Mouse (Mus musculus): Measurements from ENCODE around the gene Gfer.
"Not testable (repeated sequence)": the region's sequence is repeated elsewhere in the genome, so short reads cannot be mapped to it uniquely, and the experiment has no call there.

The Gfer gene

DNA sequence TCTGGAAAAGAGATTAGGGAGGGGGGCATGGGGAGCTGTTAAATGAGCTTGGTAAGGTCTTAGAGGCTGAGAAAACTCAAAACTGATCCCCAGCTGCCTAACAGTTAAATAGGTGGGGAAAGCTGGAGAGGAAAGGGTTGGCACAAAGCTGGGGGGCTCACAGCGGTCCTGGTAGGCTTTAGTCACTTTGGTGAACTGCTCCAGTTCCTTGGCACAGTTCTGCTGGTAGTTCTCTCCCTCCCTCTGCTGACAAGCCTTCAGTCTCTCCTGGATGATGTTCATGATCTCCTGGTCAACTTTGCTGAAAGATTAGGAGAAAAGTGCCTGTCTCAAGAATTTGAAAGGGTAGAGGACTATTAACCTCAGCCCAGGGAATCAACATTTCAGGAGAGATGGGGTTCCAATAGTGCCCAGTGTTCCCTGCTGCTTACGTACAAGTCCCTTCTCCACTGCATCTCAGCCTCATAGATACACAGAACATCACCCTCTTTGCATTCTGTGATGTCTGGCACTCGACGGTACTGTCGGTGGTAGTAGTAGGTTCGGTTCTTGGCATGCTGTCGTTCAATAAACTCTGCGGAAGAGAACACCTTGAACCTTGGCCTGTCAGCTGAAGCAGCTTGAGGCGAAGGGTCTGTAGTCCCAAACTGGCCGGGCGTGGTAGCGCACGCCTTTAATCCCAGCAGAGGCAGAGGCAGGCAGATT lies 26.4 kb upstream of the Gfer start:
- peak; percentile 55 for DNase-seq (ENCODE audit: low read depth, low spot score)

DNA sequence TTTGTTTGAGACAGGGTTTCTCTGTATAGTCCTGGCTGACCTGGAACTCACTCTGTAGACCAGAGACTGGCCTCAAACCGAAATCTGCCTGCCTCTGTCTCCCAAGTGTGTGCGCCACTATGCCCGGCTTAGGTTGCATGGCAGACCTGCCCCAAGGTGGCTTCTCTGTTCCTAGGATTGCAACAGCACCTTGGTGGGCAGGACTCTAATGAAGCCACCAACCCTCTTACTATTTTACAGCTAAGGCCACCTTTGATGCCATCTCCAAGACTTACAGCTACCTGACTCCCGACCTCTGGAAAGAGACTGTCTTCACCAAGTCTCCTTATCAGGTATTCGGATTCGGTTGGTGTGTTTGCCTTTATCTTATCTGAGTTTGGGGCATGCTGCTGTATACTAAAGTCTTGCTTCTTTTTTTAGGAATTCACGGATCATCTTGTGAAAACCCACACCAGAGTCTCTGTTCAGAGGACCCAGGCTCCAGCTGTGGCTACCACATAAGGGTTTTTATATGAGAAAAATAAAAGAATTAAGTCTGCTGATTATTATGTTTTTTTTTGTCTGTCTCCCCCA lies 25.5 kb upstream of the Gfer start:
- DNase-seq (ENCODE audit: low read depth, low spot score) = not testable (repeated sequence)

DNA sequence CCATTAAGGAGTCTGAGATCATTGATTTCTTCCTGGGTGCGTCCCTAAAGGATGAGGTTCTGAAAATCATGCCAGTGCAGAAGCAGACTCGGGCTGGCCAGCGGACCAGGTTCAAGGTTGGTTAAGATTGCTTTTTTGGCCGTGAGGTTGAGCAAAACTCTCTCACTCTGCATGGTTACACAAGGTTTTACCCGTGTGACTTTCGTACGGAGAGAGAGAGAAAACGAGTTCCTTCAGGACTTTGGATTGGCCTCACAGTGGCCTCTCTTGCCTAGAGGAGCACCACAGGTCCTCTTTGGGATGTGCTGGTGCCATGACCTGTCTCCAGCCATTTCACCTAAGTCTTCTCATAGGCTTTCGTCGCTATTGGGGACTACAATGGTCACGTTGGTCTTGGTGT lies 24.7 kb upstream of the Gfer start:
- DNase-seq (ENCODE audit: low read depth, low spot score) = not testable (repeated sequence)

DNA sequence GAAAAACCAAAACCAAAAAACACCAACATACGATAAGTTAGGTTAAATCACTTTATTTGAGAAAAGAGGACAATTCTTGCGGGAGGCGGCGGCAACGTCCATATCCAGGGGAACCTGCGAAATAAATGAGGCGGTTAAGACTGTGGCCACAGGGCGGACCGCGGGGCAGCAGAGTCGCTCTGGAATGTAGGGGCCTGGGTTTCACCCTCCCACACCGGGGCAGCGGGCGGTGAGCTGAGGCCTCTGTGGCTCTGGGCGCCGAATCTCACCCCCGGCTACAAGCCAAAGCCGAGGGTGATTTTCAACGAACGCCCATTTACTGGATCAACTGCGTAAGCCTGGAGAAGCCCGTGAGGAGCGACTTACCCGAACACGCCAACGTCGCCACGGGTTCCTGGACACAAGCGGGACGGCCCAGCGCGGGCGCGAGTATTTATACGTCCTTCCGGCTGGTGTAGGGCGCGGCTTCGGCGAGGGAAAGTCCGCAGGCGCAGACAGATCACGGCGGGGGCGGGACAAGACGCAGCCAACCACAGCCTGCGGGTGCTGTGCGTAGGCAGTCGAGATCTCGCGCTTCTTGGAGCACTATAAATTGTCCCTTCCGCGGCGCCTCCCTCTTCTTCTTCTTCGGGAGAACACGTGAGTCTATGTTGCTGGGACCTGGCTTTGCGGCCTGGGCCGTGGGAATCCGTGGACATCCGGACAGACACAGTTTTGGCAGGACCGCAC lies 23.7 kb upstream of the Gfer start:
- peak; percentile 99 for DNase-seq (ENCODE audit: low read depth, low spot score)

DNA sequence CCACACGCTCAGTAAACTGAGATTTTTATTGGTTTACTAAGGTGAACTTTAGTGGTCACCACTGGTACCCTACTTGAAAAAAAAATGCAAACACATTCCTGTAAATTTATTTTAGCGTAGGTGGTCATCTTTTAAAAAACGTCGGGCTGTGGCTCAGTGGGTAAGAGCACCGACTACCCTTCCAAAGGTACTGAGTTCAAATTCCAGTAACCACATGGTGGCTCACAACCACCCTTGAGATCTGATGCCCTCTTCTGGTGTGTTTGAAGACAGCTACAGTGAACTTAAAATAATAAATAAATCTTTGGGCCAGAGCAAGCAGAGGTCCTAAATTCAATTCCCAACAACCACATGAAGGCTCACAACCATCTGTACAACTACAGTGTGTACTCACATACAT lies 23.0 kb upstream of the Gfer start:
- DNase-seq (ENCODE audit: low read depth, low spot score) = not testable (repeated sequence)

DNA sequence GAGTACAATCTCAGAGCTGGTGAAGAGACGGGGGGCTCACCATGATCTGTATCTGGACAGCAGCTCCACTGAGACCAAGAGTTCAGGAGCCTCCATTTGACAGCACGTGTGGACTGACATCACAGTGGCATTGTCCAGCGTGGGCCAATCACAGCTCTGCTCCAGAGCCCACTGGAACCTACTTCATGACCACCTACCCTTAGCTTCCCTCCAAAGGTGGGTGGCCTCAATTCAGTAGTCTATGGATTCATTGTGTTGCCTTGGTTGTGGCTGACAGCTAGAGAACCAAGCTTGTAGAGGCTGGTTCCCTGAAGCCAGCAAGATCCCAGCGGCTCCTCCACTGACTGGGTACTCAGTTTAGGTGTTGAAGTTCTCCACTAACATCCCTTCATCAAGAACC lies 22.0 kb upstream of the Gfer start, which contains the start of the genes Rnf151 and Rps2:
Rnf151 (minus strand) TSS at position 121 of the 400 bp plus-strand sequence.
Rps2 (plus strand) TSS at position 174 of the 400 bp plus-strand sequence.
- no peak for DNase-seq (ENCODE audit: low read depth, low spot score)

DNA sequence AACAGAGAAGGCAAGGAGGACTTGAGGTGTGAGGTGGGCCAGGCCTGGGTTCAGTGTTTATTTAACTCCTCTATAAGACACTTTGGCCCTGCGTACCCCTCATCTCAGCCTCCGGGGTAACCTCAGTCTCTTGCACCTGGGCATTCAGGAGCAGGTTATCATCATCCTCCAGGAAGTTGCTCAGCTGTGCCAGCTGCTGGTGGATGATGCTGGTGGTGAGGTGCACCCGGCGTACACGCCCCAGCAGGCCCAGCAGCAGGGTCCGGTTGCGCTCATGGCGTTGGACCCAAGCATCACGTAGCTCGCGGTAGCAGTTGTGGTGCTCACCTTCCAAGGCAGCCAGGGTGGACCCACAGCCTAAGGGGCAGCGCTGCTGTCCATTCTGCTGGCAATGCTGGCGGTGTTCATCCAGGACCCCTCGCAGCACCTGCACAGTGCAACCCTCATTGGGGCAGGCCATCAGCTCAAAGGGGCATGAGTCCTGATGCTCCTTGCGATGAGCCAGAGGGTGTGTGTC lies 20.3 kb upstream of the Gfer start:
- no peak for DNase-seq (ENCODE audit: low read depth, low spot score)

DNA sequence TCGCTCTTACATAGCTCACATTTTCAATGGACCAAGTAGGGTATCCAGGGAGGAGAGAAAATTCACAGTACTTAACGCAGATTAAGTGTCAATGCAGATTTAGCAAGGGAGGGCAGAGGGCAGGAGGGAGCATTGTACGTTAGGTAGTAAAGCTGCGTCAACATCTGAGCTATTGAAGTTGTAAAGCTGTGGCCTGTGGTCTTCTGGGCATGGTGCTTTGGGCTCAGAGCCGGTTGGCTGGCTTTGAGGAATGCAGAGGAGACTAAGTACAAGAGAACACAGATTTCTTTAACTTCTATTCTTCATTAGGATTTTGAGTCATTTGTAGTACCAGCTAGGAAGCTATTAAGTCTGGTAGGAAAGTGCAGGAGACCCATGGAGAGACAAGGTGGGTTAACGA lies 19.6 kb upstream of the Gfer start:
- DNase-seq (ENCODE audit: low read depth, low spot score) = no peak

DNA sequence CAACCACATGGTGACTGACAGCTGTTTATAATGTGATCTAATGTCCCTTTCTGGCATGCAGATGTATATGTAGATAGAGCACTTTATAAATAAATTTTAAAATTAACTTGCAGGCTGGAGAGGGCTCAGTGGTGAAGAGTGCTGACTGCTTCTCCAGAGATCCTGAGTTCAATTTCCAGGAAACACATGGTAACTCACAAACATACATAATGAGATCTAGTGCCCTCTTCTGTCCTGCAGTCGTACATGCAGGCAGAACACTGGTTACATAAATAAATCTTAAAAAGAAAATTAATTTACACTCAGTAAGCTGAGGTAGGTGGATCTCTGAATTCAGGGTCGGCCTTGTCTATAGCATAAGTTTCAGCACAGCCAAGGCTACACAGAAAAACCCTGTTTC lies 12.7 kb upstream of the Gfer start:
- DNase-seq (ENCODE audit: low read depth, low spot score) = no peak

DNA sequence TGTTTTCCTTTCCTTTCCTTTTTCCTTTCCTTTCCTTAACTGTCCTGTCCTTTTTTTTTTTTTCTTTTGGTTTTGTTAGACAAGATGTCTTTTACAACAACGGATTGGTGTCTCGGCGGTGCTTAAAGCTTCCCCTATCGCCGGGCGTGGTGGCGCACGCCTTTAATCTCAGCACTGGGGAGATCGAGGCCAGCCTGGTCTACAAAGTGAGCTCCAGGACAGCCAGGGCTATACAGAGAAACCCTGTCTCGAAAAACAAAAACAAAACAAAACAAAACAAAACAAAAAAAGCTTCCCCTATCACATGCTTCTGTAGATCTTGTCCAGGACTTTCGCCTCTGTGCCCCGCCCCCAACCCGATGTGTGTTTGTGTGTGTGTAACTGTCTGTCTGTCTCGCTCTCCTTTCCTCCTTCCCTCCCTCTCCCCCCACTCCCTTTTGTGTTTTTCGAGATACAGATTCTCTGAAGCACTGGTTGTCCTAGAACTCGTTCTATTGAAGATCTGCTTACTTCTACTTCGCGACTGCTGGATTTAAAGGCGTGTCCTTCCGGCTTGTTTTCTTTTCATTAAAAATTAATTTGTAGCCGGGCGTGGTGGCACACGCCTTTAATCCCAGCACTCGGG lies 12.0 kb upstream of the Gfer start:
- DNase-seq (ENCODE audit: low read depth, low spot score) = no peak

DNA sequence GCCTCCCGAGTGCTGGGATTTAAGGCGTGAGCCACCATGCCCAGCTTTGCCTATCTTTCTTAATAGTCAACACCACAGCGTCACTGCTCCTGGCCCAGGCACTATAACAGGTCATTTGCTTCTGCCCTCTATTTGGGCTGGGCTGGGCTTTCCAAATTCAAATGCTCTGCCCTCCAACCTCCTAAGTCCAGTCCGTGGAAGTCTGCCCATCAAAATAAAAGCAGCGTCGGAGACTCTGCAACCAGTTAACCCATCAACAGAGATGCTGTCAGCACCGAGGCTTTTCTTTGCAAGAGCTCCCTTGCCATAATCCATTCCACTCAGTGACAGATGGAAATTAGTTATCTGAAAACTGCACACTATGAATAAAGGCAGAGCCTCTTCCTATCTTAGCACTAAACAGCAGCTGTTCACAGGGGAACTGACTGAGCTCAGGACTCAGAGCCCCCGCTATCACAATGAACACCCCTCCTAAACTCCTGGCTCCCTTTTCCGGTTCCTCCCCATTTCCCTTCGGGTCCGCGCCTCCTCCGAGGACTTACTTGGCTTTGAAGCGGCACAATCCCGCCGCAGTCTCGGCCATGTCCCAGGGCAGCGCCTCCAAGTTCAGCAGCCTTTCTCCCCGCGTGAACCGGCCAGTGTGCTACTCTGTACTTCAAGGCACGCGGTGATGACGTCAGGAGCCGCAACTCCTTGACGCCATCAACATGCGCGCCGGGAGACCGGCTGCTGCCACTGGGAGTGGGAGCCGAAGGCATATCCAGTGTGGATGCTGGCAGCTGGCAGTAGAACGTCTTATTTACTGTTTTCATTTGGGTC lies 11.2 kb upstream of the Gfer start, which contains the start of gene Tbl3:
Tbl3 (minus strand) TSS at position 679 of the 819 bp plus-strand sequence.
- peak; percentile 93 for DNase-seq (ENCODE audit: low read depth, low spot score)

DNA sequence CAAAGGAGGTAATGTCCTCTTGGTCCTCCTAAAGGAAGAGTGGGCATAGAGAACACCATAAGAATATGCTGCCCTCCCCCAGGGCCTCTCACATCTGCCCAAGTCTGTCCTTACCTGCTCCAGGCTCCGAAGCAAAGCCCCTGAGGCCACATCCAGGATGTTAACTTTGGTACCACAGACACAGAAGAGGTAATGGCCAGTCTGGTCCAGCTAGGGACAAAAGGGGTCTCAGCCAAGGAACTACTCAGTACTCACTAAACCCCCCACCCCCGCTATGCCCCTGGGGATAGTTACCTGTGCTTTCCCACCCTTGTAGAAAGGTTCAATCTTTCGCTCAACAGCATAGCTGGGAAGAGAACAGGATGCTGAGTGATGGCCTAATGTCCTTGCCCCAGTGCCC lies 9.9 kb upstream of the Gfer start:
- DNase-seq (ENCODE audit: low read depth, low spot score) = no peak

DNA sequence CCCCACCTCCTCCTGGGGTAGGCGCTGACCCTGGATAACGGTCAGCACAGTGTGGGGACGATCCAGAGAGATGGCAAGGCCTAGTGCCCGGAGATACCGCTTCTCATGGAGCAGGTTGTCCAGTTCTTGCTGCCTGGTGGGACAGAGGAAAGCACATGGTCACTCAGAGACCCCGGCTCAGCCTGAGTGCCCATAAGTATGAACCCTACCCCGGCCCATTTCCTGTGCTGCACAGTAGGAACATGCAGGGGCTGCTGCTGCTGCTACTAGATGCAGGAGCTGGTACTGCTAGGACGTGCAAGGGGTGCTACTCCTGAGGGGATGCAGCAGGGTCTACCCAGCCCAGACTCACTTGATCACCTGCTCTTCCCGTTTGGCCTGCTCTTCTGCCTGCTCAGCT lies 5.3 kb upstream of the Gfer start:
- DNase-seq (ENCODE audit: low read depth, low spot score) = no peak

DNA sequence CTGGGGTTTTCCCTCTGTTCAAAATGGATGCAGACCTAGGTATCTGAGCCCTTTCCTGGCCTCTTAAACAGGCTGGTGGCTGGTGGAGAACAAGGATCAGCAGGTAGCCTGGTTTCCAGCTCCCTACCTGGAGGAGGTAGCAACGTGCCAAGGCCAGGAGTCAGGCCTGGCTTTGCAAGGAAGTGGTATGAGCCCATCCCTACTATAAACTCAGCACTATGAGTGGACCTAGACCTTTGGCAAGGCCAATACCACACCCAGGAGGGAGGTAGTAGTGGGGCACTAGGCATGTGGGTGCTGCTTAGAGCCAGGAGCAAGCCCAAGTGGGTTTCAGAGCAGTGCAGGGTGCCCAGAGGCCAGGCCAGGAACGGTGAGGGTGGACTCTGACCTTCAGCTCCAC lies 3.5 kb upstream of the Gfer start:
- DNase-seq (ENCODE audit: low read depth, low spot score) = no peak

DNA sequence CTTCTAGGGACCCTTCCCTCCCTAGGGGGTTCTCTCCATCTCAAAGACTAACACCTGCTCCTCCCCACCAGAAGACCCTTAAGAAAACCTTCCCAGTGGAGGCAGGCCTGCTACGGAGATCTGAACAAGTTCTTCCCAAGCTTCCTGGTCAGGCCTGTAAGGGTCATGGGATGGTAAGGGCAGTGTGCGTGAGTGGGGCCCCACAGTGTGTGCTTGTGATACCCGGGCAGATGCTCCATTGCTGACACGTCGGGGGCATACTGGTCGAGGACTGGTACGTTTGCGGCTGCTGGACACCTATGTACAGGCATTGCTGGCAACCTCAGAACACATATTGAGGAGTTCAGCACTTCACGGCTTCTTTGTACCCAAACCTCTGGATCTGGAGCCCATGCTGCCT lies 2.8 kb upstream of the Gfer start:
- no peak for DNase-seq (ENCODE audit: low read depth, low spot score)

DNA sequence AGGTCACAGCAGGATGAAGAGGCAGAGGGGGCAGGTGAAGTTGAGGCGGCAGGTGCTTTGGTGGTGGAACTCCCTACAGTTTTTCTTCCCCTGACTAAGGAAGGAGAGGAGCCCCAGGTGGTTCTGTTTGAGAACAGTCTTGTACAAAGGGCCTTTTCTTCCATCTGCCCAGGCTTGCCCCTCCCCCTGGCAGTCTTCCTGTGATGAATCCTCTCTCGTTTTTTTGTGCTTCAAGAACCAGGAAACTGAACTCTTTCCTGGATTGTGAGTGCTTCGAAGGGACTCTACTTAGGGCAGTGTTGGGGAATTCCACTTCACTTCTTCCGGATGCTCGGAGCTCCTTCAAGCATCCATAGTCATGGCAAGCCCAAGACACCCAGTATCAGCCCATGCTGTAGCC lies 2.0 kb upstream of the Gfer start:
- DNase-seq (ENCODE audit: low read depth, low spot score) = peak; percentile 61

DNA sequence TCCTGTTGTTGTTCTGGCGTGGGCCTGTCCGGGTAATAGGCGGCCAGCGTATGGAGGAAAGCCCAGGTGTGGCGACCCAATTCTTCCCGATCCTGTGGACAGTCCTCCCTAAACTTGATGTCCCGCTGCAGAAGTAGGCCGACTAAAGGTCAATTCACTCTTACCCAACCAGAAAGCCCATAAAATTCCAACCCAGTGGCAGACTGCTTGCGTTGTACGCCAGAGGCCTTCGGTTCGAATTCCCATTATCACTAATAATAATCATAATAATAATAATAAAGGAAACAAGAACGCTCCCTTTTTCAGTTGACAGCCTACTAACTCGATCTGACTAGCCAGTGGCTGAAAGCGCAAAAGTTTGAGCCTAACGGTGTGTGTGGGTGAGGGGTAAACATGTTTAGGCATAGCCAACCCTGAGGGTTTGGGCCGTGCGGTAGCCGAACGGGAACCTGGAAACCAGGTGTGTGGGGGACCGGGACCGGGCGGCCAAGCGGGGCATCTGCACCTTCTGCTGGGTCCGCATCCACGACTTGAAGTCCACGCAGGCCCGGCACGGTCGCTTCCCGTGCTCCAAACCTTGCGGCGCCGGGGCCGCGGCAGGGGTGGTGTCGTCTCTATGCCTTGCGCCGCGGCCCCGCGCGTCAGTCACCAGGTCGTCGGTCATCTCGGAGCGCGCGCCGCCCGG lies 488 bp downstream of the Gfer start:
- DNase-seq (ENCODE audit: low read depth, low spot score) = no peak

DNA sequence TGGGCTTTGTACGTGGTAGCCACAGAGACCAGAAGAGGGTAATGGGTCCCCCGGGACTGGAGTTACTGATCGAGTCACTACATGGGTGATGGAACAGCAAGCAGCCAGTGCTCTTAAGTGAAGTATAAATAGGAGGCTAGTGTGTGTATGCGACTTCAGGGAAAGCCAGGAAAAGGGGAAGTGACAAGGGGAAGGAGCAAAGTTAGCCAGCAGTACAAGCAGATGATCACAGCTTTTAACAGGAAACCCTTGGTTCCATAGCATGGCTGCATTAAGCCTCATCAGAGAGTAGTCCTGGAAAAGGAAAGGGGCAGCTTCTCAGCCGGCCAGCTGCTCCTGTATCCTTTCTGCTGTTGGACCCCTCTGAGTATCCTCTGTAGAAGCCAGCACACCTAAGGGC lies 3.6 kb downstream of the Gfer start:
- no peak for DNase-seq (ENCODE audit: low read depth, low spot score)

DNA sequence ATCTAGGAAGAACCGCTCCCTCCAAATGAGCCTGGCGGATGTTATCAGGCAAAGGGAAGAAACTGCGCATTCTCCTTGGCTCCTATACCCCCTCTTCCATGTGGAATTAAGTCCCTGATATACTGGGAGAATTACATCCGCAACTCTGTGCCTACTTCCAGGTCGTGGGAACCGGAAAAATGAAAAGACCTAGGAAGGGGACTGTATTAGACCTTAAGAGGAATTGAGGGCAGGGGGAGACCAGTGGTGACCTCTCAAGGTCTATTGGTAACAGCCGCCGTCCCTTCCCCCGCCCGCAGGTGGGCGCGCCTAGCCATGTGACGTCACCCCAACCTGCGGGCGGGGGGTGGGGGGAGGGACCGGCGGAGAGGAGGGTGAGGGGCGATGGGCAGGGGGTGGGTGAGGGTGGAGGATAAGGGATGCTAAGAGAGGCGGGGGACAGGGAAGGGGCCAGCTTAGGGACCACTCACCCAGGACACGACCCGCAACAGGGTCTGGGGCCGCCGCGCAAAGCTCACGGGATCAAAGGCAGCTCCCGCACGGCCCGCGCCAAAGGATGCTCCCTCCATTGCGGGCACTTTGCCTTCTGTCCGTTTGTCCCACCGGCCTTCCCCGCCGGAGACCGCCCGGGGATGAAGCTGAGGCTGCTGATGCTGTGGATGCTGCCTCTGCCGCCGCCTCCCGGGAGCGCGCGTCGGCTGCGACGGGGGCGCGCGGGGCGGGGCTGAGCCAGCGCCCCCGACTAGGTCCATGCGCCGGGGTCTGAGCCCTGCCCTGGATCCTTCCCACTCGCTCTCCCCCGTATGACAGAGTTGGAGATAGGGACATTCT lies 6.5 kb downstream of the Gfer start, which contains the start of gene Syngr3:
Syngr3 (minus strand) TSS at position 705 of the 831 bp plus-strand sequence.
- DNase-seq (ENCODE audit: low read depth, low spot score) = no peak

DNA sequence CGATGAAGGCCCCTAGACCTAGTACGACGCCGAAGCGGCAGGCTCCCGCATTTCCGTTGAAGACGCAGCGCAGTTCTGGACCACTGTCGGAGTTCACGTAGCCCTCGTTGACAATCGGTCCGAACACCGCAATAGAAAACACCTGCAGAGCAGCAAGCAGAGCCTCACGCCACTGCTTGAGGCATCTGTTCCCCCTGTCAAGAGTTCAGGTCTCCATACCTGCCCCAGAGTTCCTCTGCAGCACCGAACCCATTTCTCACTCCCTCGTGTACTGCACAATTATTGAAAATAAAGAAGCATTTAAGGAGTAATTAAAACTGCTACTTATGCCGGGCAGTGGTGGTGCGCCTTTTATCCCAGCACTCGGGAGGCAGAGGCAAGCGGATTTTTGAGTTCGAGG lies 8.4 kb downstream of the Gfer start:
- DNase-seq (ENCODE audit: low read depth, low spot score) = no peak

All from ES-CJ7 (cell line).